Mouse (Mus musculus): Measurements from ENCODE around the gene Garem2.

DNA sequence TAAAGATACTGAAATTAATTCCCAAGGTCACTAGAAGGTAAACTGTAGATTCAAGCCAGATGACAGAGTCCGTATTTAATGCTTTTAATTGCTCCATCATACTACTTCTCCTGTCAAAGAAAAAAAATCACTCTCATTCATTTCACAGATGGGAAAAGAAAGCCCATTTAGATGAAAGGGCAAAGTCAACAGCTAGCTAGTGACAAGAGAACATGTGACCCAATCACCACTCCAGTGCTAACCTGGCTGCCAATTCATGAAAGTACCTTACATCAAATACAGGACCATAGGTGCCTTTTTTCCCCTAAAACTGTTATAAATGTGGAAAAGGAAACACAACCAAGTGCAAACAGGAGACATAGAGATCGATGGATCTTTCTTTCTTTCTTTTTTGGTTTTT is 48.3 kb downstream of the Garem2 start:
- TF ChIP-seq ZNF384 (IDR thresholded peaks at IDR 0.05; ENCODE audit: low read depth, low read length) (no peak), HCFC1 (IDR thresholded peaks at IDR 0.05; ENCODE audit: borderline replicate concordance, insufficient read depth, low read length) (no peak), ZC3H11A (IDR thresholded peaks at IDR 0.05; ENCODE audit: borderline replicate concordance, low read depth, low read length) (no peak)
